Mouse (Mus musculus): Measurements from ENCODE around the gene Sbno2. TPM values are rescaled to one million over a fixed set of nuclear protein-coding genes. Genes with fewer than 3 reads are reported as not detected.

Gene Sbno2
- total and polyA plus RNA-seq, 3 experiments = 9.7 to 24.2 (median 22.6) TPM

GRCm38 (mm10) chr10:80057683-80058326, 47.6 kb downstream of the Sbno2 start:
- TF ChIP-seq POLR2A (IDR thresholded peaks at IDR 0.05; ENCODE audit: low read depth, low read length) (no peak), CTCF (conservative IDR thresholded peaks at IDR 0.05 in 1 of 2, IDR thresholded peaks at IDR 0.05 in 1 of 2; ENCODE audit: low read depth in 2 of 2, low read length in 2 of 2) (no peak), CHD1 (IDR thresholded peaks at IDR 0.05; ENCODE audit: low read depth, low read length) (no peak), ETS1 (conservative IDR thresholded peaks at IDR 0.05; ENCODE audit: low read depth, low read length) (no peak), TCF12 (IDR thresholded peaks at IDR 0.05; ENCODE audit: low read depth, low read length) (no peak)
- dilution Hi-C loops (cut with MboI; ENCODE audit: extremely low pct_ligation_motif_present, extremely low pct_unique_long_range_greater_than_20kb, low sequenced_read_pairs) (no loop called here), in situ Hi-C loops (cut with MboI; ENCODE audit: low pct_ligation_motif_present, low pct_unique_long_range_greater_than_20kb, low sequenced_read_pairs) (no loop called here)
- no peaks in the 10 kb centered on the region for H3K9me3 ChIP-seq (replicated peaks; ENCODE audit: low read length)
- no peak overlapping the region for H3K27ac ChIP-seq (ENCODE audit: insufficient read depth, low read depth)
- H3K9ac ChIP-seq (ENCODE audit: insufficient read depth, low read depth) = no peak overlapping the region
- peaks cover 2 to 17% of the 10 kb centered on the region in 2 experiments; a peak in 2 of 4 replicates for H3K4me1 ChIP-seq (ENCODE audit: control insufficient read depth in 1 of 2, insufficient read depth in 2 of 2)
- no peak overlapping the region for H3K4me2 ChIP-seq (ENCODE audit: insufficient read depth, low read depth, poor library complexity, severe bottlenecking)
- peaks cover 70 to 80% of the 10 kb centered on the region in 2 experiments for H3K36me3 ChIP-seq (replicated peaks in 1 of 2; ENCODE audit: control insufficient read depth in 1 of 2, insufficient read depth in 1 of 2, low read length in 1 of 2)
- no peaks in the 10 kb centered on the region for H3K27me3 ChIP-seq (replicated peaks)
- DNase-seq (ENCODE audit: extremely low read depth) = no peak
- H3K79me2 ChIP-seq (replicated peaks; ENCODE audit: control insufficient read depth, extremely low read depth, insufficient read depth, poor library complexity, severe bottlenecking) = peaks cover 15% of the 10 kb centered on the region
- no peak overlapping the region for H3K4me3 ChIP-seq (replicated peaks in 1 of 3; ENCODE audit: low read depth in 2 of 3, low read length in 2 of 3, poor library complexity in 1 of 3)

- TF ChIP-seq CHD2 (IDR thresholded peaks at IDR 0.05; ENCODE audit: low read length) (no peak), ZNF384 (IDR thresholded peaks at IDR 0.05; ENCODE audit: low read depth, low read length) (no peak), MAX (IDR thresholded peaks at IDR 0.05; ENCODE audit: low read length) (no peak), SMC3 (IDR thresholded peaks at IDR 0.05; ENCODE audit: low read depth, low read length) (no peak), ZC3H11A (IDR thresholded peaks at IDR 0.05; ENCODE audit: low read depth, low read length) (no peak), MAZ (IDR thresholded peaks at IDR 0.05; ENCODE audit: low read depth, low read length) (no peak), PAX5 (IDR thresholded peaks at IDR 0.05; ENCODE audit: low read length) (no peak), KAT2A (IDR thresholded peaks at IDR 0.05; ENCODE audit: insufficient replicate concordance, low read length) (no peak), SIN3A (IDR thresholded peaks at IDR 0.05; ENCODE audit: low read length) (no peak), RCOR1 (conservative IDR thresholded peaks at IDR 0.05; ENCODE audit: low read depth, low read length) (no peak), POLR2AphosphoS2 (IDR thresholded peaks at IDR 0.05; ENCODE audit: low read depth, low read length) (no peak; the same call in 1 of the 2 replicates), JUN (IDR thresholded peaks at IDR 0.05; ENCODE audit: insufficient read depth, low read depth, low read length) (no peak), MXI1 (IDR thresholded peaks at IDR 0.05; ENCODE audit: low read depth, low read length) (no peak), NELFE (IDR thresholded peaks at IDR 0.05; ENCODE audit: low read depth, low read length) (no peak), MEF2A (IDR thresholded peaks at IDR 0.05; ENCODE audit: borderline replicate concordance, low read depth, low read length) (no peak), MAFK (IDR thresholded peaks at IDR 0.05; ENCODE audit: insufficient replicate concordance, low read length) (no peak), JUND (conservative IDR thresholded peaks at IDR 0.05; ENCODE audit: low read depth, low read length) (no peak), ZKSCAN1 (IDR thresholded peaks at IDR 0.05; ENCODE audit: borderline replicate concordance, low read depth, low read length) (no peak), ETS1 (conservative IDR thresholded peaks at IDR 0.05; ENCODE audit: low read depth, low read length) (no peak)
- H3K36me3 ChIP-seq (replicated peaks in 1 of 2; ENCODE audit: control insufficient read depth in 1 of 2, insufficient read depth in 1 of 2, low read length in 1 of 2) = peaks cover 64 to 74% of the 10 kb centered on the region in 2 experiments
- no peaks in the 10 kb centered on the region for H3K27me3 ChIP-seq (replicated peaks)
- no peaks in the 10 kb centered on the region for H3K9me3 ChIP-seq (replicated peaks; ENCODE audit: low read length)
- no peak overlapping the region for H3K4me3 ChIP-seq (replicated peaks in 1 of 3; ENCODE audit: low read depth in 2 of 3, low read length in 2 of 3, poor library complexity in 1 of 3)
- H3K4me1 ChIP-seq (ENCODE audit: control insufficient read depth in 1 of 2, insufficient read depth in 2 of 2) = peaks cover 7 to 24% of the 10 kb centered on the region in 2 experiments
- DNase-seq (ENCODE audit: extremely low read depth) = no peak
- H3K9ac ChIP-seq (ENCODE audit: insufficient read depth, low read depth) = no peak overlapping the region
- H3K27ac ChIP-seq (ENCODE audit: insufficient read depth, low read depth) = no peak overlapping the region
- no peak overlapping the region for H3K4me2 ChIP-seq (ENCODE audit: insufficient read depth, low read depth, poor library complexity, severe bottlenecking)
- dilution Hi-C loops (cut with MboI; ENCODE audit: extremely low pct_ligation_motif_present, extremely low pct_unique_long_range_greater_than_20kb, low sequenced_read_pairs) (no loop called here), in situ Hi-C loops (cut with MboI; ENCODE audit: low pct_ligation_motif_present, low pct_unique_long_range_greater_than_20kb, low sequenced_read_pairs) (no loop called here)
- H3K79me2 ChIP-seq (replicated peaks; ENCODE audit: control insufficient read depth, extremely low read depth, insufficient read depth, poor library complexity, severe bottlenecking) = peaks cover 15% of the 10 kb centered on the region
These were observed 48.2 kb downstream of the Sbno2 start for GRCm38 (mm10) chr10:80056976-80057682.

All from CH12.LX (cell line).